Mouse (Mus musculus) kidney, postnatal 36 days (tissue): ENCODE results near the gene Trim47.

ENCODE experiments used
- DNase-seq, 2 experiments: peaks; one replicate each; pipeline ENCODE4 v3.0.0; 2021 to 2022; ENCODE audit warnings: mixed read lengths in 2 of 2

Gene Trim47

DNA sequence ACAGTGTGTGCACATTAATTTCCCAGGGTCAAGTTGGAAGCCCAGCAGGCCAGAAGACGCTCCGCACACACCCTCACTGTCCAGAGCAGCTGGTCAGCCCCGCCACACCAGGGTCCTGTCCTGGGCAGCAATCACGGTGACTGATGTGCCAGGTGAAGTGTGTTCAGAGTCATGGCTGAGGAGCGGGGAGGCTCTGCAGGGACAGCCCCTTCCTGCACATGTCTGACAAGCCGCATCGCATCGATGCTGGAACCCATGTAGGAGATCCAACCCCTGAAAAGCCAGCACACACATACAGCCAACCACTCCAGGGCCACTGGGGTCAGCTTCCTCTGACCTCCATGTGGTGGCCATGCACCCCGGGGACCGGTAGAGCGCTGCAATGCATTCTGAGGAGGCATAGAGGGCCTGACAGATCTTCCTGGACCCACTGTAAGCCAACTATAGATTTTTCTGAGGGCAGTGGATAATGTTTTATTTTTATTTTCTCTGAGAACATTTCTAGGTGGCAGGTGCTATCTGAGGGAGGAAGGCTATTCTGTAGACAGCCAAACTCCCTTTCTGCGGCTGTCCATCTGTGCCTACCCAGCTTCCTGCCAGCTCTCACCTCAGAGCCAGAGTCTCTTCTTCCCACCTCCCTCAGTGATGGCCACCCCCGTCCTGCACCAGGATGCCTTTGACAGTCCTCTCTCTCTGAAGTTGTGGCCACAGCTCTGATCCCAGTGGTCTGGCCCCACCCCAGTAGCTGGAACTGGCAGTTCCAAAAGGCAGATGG lies 65.2 kb downstream of the Trim47 start:
- DNase-seq, result no peak

DNA sequence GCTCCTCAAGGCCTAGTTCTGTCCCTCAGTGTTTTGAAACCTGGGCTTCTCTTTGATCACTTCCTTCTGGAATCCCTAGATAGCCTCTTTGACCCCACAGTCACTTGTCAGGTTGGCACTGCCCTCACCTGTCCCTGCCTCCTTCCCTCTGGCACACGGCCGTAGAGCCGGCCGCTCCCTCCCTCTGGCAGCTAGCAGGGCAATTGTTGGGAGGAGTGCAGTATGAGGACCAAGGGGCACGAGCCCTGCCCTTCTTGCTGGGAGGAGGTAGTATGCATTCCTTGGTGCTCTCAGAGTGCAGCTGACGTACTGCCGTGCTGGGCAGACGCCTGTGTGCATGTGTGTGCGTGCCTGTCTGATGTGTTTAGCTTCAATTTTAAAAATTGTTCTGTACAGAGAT lies 66.4 kb downstream of the Trim47 start:
- no peak for DNase-seq

DNA sequence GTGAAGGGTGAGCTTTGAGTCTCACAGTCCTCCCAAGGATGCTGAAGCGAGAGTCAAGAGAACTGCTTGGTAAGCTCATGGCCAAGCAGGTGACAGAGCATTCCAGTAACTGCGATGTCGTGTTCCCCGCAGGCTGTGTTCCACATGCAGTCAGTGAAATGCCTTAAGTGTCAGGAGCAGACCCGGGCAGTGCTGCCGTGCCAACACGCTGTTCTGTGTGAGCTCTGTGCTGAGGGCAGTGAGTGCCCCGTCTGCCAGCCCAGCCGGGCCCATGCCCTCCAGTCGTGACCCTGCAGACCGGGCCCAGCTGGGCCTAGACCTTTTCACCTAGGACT lies 67.4 kb downstream of the Trim47 start:
- no peak for DNase-seq

DNA sequence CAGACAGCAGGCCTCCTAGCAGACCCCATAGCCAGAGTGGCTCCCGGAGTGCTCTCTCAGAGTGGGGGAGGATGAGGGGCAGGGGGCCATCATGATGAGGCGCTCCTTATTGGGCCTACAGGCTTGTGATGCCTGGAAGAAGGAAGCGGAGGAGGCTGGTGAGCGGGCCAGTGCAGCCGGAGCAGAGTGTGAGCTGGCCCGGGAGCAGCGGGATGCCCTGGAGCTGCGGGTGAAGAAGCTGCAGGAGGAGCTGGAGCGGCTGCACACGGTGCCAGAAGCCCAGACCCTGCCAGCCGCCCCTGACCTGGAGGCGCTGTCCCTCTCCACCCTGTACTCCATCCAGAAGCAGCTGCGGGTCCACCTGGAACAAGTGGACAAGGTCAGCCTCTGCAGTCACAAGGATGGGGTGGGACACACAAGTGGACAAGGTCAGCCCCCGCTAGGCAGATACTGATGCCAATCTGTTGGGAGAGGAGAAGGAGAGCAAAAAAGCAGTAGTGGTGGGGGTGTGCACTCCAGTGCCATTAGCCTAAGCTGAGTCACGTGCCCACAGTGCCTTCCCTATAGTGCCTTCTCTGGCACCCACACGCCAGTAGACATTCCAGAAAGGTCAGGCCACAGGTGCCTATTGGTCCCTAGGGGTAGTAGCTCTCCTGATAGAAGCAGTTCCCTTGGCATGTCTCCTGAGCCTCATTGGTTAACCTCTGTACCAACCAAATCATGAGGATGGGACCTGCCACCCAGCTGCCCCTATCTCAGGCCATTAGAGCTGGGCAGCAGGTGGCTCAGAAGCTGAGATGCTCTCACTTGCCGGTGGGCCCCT lies 67.9 kb downstream of the Trim47 start:
- no peak for DNase-seq

DNA sequence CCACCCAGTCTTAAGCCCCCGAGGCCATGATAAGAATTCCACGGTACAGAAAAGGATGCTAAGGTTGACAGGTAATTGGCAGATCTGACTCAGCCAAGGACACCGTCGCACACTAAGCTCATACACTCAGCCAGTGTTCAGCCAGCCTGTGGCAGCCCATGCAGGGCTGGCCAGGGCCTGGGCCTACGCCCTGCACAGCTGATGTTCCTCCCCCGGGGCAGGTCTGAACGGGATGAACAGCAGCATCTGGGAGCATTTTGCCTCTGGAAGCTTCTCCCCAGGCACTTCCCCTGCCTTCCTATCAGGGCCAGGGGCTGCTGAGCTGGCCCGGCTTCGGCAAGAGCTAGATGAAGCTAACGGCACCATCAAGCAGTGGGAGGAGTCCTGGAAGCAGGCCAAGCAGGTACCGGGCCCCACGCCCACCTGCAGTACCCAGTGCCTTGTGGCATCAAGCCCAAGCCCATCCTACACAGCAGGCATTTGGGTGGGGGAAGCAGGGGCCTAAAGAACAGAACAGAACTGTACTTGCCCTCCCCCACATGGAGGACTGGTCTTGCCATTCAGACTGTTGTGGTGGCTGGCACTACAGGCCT lies 68.9 kb downstream of the Trim47 start:
- no peak for DNase-seq

DNA sequence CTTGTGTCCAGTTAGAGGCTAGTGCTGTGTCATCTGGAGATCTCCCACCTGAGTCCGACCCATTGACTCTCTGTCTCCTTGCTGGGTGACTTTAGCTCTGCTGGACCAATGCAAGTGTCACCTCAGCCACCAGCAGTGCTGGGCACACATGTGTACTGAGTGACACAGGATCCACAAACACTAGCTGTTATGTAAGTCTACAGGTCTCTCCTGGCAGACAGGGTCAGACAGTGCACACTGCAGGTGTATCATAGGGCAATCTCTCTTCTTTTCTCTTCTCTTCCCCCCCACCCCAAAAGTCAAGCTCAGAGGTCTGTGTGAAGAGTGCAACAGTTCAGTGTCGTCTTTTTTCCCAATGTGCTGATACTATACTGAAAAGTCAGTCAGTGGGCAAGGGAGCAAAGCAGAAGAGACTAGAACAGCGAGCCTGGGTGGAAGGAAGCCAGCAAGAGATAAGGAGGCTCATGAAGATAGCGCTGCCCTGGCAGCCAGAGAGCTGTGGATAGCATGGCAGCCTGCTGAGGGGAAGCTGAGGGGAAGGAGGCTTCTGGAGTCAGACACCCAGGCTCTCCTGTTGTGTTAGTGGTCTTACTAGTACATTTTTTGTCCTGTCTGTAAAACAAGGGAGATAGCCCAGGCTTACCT lies 69.7 kb downstream of the Trim47 start:
- no peak for DNase-seq

DNA sequence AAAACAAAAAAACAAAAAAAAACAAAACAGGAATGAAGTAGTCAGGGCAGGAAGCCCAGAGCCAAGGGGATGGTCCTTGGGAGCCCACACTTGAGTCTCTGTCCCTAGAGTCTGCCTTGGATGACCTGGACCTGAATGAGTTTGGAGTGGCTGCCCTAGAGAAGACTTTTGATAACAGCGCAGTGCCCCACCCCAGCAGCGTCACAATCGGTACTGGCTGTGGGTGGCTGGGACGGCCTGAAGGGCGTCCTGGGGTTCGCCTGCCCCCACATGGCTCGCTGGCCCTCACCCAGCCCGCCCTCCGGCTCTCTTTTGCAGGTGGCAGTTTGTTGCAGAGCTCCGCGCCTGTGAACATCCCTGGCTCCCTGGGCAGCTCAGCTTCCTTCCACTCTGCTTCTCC lies 71.1 kb downstream of the Trim47 start:
- no peak for DNase-seq
